Mouse (Mus musculus) left cerebral cortex, postnatal 25 days (tissue): ENCODE measurements around the gene Sv2a. TPM values are rescaled to one million over a fixed set of nuclear protein-coding genes. Genes with fewer than 3 reads are reported as not detected.
"Not testable (repeated sequence)": the region's sequence is repeated elsewhere in the genome, so short reads cannot be mapped to it uniquely, and the experiment has no call there.

Experiments
- DNase-seq, 2 experiments: peaks; one replicate each; pipeline ENCODE4 v3.0.0; 2022; ENCODE audit warnings: low spot score in 2 of 2, mixed read lengths in 1 of 2
- intact Hi-C: fragments of 180-260 bp; cut with DNase I; formaldehyde crosslinking; loops from one replicate; pipeline ENCODE4 v1.15.1; 2025
- total RNA-seq, 2 experiments: library from RNA; stranded (reverse); gene quantifications; 2 replicates each; pipeline ENCODE4 v1.2.3; 2021

The Sv2a gene
- total RNA-seq, 2 experiments from 2014 or later, result 429 to 435 TPM

DNA sequence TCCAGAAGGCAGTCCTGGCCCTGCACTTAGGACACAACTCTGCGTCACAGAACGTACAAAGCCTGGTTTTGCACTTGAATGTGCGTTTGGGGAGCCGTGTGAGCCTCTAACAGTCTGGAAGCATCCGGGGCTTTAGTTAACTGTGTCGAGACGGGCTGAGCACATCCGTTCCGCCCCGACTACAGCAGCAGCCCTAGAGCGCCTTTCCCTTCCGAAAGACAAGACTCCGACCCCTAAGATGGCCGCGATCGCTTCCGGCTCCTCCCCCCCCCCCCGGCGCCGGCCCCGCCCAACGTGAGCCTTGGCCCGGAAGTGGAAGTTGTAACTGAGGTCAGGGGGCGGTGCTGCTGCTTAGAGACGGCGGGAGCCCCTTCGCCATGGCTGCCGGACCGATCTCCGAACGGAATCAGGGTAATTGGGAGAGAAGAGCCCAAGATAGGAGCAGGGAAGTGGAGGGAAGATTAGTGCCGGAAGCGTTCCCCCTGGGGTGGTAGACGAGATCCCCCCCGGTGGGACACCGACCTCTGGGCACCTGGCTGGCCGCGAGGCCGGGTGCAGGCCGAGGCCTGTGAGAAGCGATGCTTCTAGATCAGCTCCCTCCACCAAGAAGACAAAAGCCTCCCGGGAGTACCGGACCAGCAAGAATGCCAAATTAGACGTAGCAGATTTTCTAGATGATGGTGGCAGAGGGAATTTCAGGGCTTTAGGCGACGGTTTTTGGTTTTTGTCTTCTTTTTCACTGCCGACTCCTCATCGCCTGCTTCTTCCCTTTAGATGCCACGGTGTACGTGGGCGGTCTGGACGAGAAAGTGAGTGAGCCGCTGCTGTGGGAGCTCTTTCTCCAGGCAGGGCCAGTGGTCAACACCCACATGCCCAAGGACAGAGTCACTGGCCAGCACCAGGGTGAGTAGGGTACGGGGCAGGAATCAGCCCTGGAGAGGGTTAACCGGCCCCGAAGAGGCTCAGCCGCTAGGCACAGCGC lies 8.5 kb upstream of the Sv2a start, which contains the start of gene Sf3b4:
Sf3b4 (plus strand) TSS at position 136 of the 982 bp plus-strand sequence.
- intact Hi-C loops, result loop anchor here (2.0 kb wide), 1 partner anchor 68 kb away; the partner anchor contains the start of gene Otud7b
- DNase-seq, result peak; percentile 87 to 91

DNA sequence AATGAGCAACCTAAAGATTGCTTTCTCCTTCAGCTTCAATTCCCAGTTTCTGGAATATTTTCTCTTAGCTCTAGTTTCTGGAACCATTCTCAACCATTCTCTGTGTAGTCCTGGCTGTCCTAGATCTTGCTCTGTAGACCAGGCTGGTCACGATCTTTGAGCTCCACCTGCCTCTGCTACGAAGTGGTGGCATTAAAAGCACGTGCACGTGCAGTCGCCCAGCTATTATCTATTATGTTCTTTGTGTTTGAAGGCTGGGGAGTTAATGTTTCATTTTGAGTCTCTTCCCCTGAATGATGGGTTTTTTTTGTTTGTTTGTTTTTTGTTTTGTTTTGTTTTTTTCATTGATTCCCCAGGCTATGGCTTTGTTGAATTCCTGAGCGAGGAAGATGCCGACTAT lies 7.8 kb upstream of the Sv2a start:
- DNase-seq, result no peak
- intact Hi-C loops, result loop anchor here (2.0 kb wide), 1 partner anchor 68 kb away; the partner anchor contains the start of gene Otud7b

DNA sequence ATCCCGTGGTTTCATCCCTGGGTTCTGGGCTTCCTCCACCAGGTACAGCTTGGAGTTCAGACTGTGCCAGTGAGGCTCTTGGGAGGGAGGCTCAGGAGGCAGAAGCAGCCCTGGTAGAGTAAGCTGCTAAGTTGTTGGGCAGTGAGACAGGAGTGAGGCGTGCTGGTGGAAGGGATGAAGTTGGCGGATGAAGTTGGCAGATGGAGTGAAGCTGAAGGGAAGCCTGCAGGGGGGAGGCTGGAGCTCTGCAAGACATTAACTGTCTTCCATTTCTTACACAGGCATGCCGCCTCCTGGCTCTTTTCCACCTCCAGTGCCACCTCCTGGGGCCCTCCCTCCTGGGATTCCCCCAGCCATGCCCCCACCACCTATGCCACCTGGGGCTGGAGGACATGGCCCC lies 6.9 kb upstream of the Sv2a start:
- DNase-seq, intact Hi-C loops: not testable (repeated sequence)

DNA sequence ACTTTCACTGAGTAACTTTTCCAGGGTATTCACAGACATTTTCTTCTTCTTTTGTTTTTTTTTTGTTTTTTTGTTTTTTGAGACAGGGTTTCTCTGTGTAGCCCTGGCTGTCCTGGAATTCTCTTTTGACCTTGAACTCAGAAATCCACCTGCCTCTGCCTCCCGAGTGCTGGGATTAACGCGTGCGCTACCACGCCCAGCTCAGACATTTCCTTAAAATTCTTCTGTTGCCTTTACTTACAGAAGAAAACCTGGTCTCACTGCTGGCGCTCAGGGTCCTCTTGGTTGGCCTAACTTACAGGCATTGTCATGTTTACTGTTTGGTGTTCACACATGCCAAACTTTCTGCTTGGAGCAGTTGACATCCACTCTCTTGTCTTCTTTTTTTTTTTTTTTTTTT lies 5.7 kb upstream of the Sv2a start:
- no peak for DNase-seq
- intact Hi-C loops, result no loop called here

DNA sequence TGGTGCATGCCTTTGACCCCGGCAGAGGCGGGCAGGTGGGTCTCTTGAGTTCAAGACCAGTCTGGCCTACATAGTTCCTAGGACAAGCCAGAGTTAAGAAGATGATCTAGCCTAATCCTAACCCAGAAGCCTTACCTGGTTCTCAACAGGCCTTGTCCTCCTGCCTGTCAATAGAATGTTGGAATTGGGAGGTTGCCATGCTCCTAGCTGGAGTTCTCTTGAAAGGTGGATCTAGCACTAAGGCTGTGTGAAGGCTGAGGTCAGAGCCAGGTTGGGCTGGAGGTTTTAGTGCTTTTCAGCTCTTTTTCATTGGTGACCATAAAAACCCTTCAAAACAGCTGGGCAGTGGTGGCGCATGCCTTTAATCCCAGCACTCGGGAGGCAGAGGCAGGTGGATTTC lies 2.5 kb upstream of the Sv2a start:
- DNase-seq, result no peak
- intact Hi-C loops, result no loop called here

DNA sequence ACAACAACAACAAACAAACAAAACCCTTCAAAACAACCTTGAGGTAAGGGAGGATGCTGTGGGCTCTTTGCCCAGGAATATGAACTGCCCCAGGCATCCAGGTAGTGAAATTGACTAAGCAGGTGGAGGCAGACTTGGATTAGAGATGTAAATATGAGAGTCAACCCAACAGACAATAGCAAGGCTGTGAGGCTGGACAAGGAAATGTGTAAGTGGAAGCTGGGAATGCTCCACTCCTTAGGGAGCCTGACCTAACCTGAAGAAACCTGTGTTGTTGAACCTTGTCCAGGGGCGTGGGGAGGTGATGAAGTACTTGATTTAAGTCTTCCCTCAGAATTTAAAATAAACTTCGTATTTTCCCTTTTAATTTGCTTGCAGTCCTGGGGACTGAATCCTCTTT lies 2.0 kb upstream of the Sv2a start:
- intact Hi-C loops, result no loop called here
- DNase-seq, result no peak

DNA sequence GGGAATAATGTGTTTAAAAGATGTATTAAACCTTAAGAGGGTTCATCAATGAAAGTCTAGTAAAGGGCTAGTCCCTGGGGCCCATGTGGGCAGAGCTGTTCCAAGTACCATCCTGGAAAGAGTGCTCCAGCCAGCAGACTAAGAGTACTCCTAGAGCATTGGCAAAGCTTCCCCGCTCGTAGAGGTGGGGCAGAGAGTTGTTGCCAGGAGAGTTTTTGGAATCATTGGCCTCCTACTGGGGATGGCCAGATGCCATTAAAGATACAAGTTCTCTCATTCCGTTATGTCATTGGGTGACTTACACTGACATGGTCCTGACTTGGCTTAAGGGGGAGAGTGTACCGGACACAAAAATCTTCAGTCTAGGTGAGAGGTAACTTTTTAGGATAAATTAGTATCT lies 1.4 kb upstream of the Sv2a start:
- DNase-seq, result peak in 1 of 2 experiments; percentile 47
- intact Hi-C loops, result no loop called here

DNA sequence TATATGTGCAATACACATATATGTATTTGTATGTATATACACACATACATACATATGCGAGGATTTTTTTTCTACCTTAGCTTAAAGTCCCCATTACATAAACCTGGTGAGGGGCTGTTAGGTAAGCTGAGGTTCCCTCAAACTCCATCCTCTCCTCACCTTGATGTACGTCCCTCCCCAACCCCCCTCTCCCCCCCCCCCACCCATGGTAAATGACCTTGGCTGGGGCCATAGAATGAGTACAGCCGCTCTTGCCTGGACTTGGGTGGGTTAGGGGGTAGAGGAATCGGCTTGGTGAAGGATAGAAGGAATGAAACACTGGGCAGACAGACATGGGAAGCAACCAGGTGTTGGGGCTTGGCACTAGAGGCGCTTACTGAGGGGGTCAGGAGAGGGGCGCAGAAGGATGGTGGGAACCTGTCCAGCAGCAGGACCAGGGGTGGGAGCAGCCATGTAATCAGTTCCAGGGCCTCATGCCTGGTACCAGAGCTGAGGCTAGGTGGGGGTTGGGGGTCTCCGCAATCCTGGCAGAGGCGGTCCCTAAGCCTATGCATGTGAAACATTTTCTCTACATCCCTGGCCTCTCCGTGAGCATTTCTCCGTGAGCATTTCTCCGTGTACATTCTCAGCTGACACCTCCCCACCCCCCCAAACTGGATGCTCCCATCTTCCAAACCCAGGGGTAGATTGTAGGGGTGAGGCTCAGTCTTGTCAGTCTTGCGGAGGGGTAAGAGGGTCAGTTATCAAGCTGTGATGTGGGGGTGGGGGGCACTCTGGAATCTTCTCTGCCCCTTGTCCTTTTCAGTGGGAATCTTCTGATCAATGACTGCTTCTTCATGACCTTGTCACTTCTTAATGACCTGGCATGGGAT lies 795 bp downstream of the Sv2a start:
- intact Hi-C loops, result no loop called here
- peak in 1 of 2 experiments; percentile 69 for DNase-seq

DNA sequence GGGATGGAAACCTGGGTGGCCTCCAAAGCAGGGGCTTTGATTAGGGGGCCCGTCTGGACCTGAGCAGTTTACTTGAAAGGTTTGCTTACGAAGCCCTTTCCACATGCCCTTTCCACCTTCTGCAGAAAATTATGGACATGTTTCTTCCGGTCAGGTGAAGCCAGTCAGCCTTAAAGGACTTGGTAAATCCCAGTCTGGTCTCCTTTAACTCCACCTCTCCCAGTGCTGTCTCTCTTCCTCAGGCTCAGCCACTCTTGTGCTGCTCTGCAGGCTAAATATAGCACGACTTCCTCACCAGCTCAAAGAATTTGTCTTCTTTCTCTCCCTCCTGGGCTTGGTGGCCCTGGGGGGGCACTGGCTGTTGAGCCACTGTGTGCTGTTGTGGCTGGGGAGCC lies 1.4 kb downstream of the Sv2a start:
- intact Hi-C loops, result no loop called here
- DNase-seq, result peak in 1 of 2 experiments; percentile 81

DNA sequence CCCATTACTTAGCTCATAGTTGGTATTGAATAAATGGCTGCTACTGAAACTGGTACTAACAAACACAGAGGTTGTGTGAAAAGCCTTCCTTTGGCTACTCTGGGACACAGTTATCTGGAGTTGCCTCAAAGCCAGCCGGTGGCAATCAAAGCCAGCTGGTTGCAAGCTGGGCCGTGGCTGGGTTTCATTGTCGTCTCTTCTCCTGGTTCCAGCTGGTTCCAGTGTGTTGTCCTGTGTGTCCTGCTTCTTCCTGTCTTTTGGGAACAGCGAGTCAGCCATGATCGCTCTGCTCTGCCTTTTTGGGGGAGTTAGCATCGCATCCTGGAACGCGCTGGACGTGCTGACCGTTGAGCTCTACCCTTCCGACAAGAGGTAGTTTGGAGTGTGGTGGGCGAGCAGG lies 12.0 kb downstream of the Sv2a start:
- intact Hi-C loops, result no loop called here
- no peak for DNase-seq

DNA sequence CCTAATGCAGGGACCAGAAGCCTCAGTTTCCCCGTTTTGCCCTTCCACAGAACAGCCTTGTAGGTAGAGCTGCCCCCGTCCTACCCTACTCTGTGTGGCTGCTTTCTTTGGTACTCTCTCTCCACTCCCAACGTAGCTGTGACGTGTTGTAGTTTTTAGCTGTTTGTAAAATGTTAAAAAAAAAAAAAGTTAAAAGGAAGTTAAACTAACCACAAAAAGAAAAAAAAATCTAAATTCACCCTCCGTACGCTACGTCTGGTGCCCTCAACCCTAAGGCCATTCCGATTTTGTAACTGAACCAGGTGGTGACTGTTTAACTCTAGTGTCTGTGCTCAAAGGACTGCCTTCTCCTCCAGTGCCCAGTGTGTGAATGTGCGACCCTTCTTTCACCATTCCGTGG lies 14.0 kb downstream of the Sv2a start:
- no peak for DNase-seq
- intact Hi-C loops, result no loop called here

DNA sequence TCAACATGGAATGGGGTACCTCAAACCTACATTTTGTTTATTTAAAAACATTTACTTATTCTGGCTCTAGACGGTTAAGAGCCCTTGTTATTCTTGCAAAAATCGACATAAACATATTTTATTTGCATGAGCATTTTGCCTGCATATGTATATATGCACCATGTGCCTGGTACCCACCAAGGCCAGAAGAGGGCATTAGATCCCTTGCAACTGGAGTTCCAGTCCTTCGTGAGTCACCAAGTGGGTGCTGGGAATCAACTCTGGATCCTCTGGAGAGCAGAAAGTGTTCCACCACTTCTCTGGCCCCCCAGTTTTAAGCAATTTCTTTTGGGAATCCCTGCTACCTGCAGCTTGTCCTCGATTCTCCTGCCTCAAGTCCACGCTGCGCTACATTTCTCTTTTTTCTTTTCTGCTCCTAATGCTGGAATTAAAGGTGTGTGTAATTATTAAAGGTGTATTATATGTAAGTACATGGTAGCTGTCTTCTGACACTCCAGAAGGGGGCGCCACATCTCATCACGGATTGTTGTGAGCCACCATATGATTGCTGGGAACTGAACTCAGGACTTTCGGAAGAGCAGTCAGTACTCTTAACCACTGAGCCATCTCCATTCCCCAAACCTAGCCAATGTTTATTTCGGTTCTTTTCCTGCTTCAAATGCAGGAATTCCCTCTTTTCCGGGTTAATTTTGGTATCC lies 14.8 kb downstream of the Sv2a start:
- intact Hi-C loops, result no loop called here

DNA sequence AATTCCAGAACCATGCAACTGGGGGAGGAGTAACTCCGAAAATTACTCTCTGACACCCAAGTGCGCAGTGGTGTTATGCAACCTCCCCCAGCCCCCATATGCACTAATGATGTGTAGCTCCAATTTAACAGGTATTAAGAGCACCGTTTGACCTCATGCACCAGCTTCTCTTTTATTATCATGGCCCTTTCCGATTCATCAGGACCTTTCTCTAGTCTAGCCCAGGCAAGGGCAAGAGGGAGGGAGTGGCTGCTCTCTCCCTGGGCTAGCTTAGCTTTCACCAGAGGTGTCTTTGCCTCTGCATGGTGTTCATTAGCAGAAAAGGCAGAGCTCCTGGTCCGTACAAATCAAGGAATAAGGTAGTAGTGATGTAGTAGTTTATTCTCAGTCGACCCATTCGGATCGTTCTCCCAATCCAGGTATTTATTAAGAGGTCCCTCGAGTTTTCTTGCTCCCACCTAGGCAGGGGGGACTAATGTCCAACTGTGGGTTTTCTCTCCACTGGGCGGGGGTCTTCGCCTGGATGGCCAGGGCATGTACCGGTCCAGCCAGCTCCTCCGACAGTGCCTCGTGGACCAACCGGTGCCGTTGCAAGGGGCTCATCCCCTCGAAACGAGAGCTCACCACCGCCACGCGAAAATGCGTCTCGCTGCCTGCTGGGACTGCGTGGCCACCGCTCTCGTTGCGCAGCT lies 15.6 kb downstream of the Sv2a start:
- DNase-seq, result peak in 1 of 2 experiments; percentile 38
- intact Hi-C loops, result no loop called here

More for the DNA sequence above, 14.8 kb downstream of the Sv2a start:
- DNase-seq, result no peak

DNA sequence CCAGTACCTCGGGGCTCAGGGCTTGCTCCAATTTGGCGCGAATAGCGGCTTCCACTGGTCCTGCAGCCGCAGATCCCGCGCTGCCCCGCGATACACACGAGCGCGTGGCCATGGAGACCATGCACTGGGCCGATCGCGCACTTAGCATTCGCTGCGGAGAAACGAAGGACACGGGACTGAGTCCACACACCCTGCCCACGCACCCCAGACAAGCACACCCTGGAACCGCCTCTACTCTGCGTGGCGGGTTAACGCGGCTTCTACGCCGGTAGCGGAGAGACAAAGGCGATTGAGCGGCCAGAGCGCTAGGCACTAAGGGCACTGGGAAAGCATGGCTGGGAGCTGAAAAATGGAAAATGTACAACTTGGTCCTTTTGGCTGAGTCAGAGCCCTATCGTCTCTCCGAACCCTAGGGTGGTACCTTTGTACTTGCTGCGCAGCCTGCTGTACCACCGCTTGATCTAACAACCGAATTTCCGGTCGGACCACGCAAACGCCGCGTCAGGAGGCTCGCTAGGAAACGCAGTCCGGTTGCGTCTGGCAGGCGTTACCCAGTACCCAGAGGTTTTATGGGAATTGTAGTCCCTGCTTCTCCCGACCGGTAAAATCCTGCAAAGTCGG lies 16.3 kb downstream of the Sv2a start:
- intact Hi-C loops, result no loop called here
- DNase-seq, result peak; percentile 92 to 98

DNA sequence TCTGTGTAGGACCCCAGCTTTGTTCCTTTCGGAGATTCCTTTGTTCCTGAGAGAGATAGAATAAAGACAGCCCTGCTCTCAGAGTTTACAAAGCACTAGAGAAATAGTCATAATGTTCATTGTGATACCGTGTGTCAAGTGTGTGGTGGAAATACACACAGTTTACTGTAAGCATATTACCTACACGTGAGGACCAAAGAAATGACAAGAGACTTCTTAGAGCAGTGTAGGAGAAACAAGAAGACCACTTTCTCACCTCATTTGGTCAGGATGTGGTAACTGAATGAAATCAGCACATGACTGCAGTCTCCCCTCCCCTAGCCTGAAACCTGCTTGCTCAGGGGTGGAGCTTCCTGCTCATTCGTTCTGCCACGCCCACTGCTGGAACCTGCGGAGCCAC lies 17.2 kb downstream of the Sv2a start:
- DNase-seq, result no peak
- intact Hi-C loops, result no loop called here

DNA sequence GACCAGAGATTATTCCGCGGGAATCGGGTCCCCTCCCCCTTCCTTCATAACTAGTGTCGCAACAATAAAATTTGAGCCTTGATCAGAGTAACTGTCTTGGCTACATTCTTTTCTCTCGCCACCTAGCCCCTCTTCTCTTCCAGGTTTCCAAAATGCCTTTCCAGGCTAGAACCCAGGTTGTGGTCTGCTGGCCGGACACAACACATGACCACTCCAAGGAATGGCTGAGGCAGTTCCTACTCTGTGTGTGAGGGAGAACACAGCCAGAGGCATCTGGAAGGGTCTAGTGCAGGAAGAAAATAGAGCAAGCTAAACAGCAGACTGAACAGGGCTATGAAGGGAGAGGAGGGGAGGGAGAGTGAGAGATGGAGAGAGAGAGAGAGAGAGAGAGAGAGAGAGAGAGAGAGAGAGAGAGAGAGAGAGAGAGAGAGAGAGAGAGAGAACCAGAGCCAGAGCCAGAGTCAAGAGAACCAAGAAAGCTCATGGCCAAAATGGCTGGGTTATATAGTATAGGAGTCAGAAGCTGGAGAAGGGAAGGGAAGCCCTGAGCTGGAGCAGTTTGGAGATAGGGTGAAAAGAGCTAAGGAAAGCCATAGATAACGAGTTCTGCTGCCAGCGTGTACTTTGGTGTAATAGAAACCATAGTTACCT lies 17.8 kb downstream of the Sv2a start:
- intact Hi-C loops, DNase-seq: not testable (repeated sequence)

DNA sequence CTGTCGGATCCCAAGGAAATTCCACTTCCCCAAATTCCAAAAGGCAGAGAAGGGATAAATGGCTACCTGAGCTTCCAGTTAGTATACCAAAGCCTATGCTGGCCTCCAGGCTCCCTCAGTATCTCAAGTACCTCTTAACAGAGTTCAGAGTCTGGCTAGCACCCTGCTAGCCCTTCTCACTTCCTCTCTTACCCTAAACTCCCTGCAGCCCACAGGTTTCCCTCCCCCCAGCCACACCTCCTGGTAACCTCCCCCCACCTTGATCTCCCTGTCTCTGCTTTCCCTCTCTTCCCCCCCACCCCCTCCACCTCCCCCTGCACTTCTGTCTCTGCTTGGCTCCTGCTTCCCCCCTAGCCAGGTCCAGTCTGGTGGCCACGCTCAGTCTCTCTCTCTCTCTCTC lies 18.8 kb downstream of the Sv2a start:
- DNase-seq, result no peak
- intact Hi-C loops, result no loop called here

DNA sequence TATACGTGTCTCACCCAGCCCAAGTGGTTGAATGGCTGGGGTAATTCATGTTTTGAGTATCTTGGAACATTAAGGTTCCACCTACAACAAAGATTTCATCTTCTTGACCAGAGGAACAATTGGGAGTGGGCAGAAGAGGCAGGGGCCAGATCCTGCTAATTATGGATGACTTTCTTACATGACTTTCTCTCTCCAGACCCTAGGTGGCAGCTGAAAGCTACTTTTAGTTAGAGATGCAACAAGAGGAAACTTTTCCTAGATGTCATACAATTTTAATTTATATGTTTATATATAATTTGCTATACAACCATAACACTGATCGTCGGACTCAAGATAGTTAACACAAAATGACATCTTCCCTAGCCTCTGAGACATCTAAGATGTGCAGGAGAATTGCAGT lies 26.9 kb downstream of the Sv2a start:
- intact Hi-C loops, result no loop called here
- DNase-seq, result no peak
